Mouse (Mus musculus) olfactory bulb, adult 2 months (tissue): ENCODE results near the gene Stmn3. TPM values are rescaled to one million over a fixed set of nuclear protein-coding genes. Genes with fewer than 3 reads are reported as not detected.

Experiments
- H3K27ac ChIP-seq: fragments of 200-500 bp; 2 replicates; pipeline ENCODE4 v1.5.1; 2012; ENCODE audit warnings: low read depth, low read length; ENCODE audit not compliant: insufficient read depth
- H3K4me1 ChIP-seq: fragments of 200-500 bp; 2 replicates; pipeline ENCODE4 v1.6.1; 2012; ENCODE audit warnings: low read length; ENCODE audit not compliant: control insufficient read depth, insufficient read depth
- H3K4me3 ChIP-seq: fragments of 200-500 bp; 2 replicates; pipeline ENCODE4 v1.5.1; 2012; ENCODE audit warnings: mild to moderate bottlenecking, low read depth, low read length, moderate library complexity; ENCODE audit not compliant: insufficient read depth
- CTCF ChIP-seq: fragments of 200-500 bp; IDR thresholded peaks from 2 replicates; pipeline ENCODE4 v1.5.1; 2012; ENCODE audit warnings: low read depth, mild to moderate bottlenecking, low read length, moderate library complexity; ENCODE audit not compliant: insufficient read depth
- POLR2A ChIP-seq: fragments of 200-500 bp; IDR thresholded peaks from 2 replicates; pipeline ENCODE4 v1.6.1; 2012; ENCODE audit warnings: mild to moderate bottlenecking, low read depth, low read length, moderate library complexity; ENCODE audit not compliant: insufficient read depth
- WGBS: fragments of 180-500 bp; shearing (Covaris S2); methylation state at CpG from one replicate; pipeline ENCODE4 v1.1.7; 2018; 5-methylcytosine and 5-hydroxymethylcytosine counted together
- polyA plus RNA-seq: library from polyadenylated mRNA; stranded (reverse); fragments of >200 nt; gene quantifications from 2 replicates; pipeline ENCODE4 v1.2.4, GENCODE M21; 2012; ENCODE audit warnings: low replicate concordance; ENCODE audit not compliant: missing spikeins, insufficient read depth, insufficient read length

Gene Stmn3
- polyA plus RNA-seq, 1 experiment, result not detected

DNA sequence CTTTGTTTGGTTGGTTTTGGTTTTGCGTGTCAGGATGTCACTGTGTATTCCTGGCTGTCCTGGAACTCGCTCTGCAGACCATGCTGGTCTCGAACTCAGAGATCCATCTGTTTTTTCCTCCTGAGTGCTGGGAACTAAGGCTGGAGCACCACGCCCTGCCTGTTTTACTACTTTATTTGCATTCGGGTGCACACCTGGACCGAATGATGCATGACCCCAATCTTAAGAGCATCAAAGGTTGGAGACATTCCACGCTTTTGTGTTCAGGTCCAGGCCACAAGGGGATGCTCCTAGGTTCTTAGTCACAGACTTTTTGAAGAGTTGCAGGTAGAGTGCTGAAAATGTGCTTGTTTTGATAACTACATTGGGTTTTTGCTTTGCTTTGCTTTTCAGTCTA lies 5.8 kb upstream of the Stmn3 start:
- peaks cover 3% of the 10 kb centered on the region for H3K4me1 ChIP-seq
- H3K4me3 ChIP-seq, result peak overlapping the region; percentile 56
- no peak overlapping the region for H3K27ac ChIP-seq
- TF ChIP-seq POLR2A (no peak), CTCF (no peak)
- 16% methylated on average over 7 of the region's 7 CpGs for WGBS

DNA sequence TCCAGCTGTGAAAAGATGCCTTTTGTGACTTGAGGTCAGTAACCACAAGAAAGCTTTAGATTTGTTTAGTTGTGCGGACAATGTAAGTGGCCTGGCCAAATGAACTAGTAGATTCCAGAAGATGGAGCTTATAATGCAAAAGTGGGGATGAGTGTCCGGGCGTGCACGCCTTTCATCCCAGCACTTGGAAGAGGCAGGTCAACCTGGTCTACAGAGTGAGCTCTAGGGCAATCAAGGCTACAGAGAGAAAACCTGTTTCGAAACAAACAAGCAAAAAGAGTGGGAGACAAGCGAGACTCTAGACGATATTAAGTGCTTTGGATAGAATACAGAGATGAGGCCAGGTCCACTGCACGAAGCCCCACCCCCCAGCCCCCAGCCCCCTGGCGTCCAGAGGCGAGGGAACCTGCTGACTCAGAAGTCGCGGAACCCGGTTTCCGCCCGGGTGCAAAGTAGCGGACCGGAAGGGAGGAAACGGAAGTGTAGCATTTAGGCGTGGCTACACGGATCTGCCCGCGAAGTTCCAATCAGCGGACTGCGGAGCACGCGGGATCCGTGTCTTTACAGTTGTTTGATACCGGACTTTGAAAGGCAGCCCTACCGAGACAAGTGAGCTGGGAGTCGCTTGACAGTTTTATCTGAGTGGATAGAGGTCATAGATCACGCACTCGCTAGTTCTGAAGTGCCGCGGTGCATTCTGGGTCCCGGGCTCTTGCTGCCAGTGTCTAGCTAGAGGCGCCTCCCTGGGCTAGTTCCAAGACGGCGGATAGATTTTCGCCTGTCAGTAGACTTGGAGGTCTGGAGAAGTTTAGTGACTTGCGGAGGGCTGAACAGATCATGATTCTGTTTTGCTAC lies 5.2 kb upstream of the Stmn3 start, which contains the start of gene Rtel1:
TSS of gene Rtel1 (plus strand) at position 492 of the 855 bp plus-strand sequence.
- WGBS, result 4% methylated on average over 40 of the region's 40 CpGs
- Histone ChIP-seq H3K4me1 (peaks cover 3% of the 10 kb centered on the region), H3K4me3 (peak within 1 kb of the TSS; percentile 56), H3K27ac (peak within 1 kb of the TSS; percentile 40; the same call in 1 of the 2 replicates)
- TF ChIP-seq POLR2A (no peak), CTCF (no peak)

DNA sequence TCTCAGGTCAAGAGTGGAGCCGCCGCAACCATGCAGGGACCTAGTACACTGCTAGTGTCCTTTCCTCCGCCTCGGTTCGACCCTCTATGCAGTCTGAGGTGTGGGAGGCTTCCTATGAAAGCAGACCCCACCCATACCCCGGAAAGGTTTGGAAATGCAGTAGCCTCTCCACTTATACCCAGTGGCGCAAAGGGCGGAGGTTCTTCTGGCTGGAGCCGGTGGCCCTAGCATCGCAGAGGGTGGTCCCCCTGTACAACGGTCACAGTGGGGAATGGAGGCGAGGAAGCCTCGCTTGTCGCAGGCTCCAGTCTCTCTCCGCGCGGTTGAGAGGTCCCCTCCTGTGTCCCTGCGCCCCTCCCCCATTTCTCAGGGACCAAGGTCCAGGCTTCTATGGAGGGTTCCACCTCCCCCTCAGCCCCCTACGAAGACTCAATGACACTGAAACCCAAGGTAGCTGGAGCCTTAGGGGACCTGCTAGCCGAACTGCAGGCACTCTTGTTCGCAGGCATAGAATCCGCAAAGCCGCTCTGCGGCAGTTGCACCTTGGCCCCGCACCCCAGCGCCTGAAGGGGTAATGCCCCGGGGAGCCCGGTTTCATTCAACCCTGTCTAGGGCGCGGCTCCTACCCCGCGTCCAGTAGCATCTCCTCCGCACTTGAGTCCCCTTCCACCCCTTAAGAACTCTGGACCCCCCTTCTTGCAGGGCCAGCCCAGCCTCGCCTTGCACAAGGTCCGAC lies 788 bp downstream of the Stmn3 start:
- TF ChIP-seq POLR2A, result no peak
- TF ChIP-seq CTCF, result no peak
- peak overlapping the region; percentile 74 for H3K4me3 ChIP-seq
- peaks cover 5% of the 10 kb centered on the region; the same call in 1 of the 2 replicates for H3K4me1 ChIP-seq
- peak overlapping the region; percentile 95 for H3K27ac ChIP-seq
- 2% methylated on average over 35 of the region's 35 CpGs for WGBS

DNA sequence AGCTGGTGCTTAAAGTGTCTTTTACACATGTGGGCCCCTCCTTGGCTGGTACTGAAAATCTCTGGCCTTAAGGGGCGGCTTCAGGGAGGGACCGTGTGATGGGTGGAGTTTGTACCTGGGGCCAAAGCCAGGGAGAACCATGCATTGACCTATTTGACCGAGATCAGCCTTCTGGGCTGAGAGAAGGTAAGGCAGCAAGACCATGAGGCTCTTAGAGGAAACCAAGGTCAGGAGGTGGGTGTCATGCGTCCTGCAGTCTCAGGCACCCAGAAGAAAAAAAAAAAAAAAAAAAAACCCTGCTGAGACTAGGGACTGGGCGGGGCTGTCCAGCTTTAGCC lies 1.3 kb downstream of the Stmn3 start:
- H3K4me3 ChIP-seq, result peak overlapping the region; percentile 74
- peaks cover 5% of the 10 kb centered on the region; the same call in 1 of the 2 replicates for H3K4me1 ChIP-seq
- TF ChIP-seq POLR2A, result no peak
- WGBS, result 5% methylated on average over 5 of the region's 5 CpGs
- peak overlapping the region; percentile 95 for H3K27ac ChIP-seq

DNA sequence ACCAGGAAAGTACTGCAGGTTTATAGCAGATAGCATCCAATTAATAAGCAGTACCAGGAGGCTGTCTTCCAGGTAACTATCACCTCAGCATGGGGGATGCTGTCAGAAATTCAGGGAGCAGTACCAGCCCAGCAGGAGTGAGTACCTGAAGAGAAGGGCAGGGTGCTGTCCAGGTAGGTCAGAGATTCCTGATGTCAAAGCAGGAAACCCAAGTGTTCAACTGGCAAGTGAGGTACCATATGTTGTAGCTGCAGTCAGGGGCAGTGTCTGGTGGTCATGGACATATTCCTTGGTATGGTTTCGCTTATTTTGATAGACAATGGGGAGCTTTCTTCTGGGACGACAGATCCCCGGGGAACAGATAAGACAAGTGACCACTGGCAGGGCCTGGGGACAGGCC lies 1.9 kb downstream of the Stmn3 start:
- 66% methylated on average over 3 of the region's 3 CpGs for WGBS
- peak overlapping the region; percentile 74 for H3K4me3 ChIP-seq
- TF ChIP-seq POLR2A (no peak), CTCF (no peak)
- 0 out of 2 replicates have a peak overlapping the region, but pooled peaks have one; percentile 95 for H3K27ac ChIP-seq
- H3K4me1 ChIP-seq, result peaks cover 8% of the 10 kb centered on the region

- Histone ChIP-seq H3K27ac (no peak overlapping the region), H3K4me1 (peaks cover 9% of the 10 kb centered on the region), H3K4me3 (no peak overlapping the region)
- TF ChIP-seq CTCF (peak; percentile 56), POLR2A (no peak)
- WGBS, result 14% methylated on average over 30 of the region's 30 CpGs
Observed at GRCm38 (mm10) chr2:181307144-181307804, 7.0 kb downstream of the Stmn3 start.

GRCm38 (mm10) chr2:181304944-181305343 lies 9.4 kb downstream of the Stmn3 start:
- 71% methylated on average over 1 of the region's 1 CpGs for WGBS
- Histone ChIP-seq H3K4me1 (peaks cover 9% of the 10 kb centered on the region), H3K27ac (no peak overlapping the region), H3K4me3 (no peak overlapping the region)
- TF ChIP-seq CTCF, result no peak
- no peak for TF ChIP-seq POLR2A

GRCm38 (mm10) chr2:181302041-181302440 lies 12.3 kb downstream of the Stmn3 start:
- Histone ChIP-seq H3K4me3 (no peak overlapping the region), H3K27ac (no peak overlapping the region), H3K4me1 (peaks cover 2% of the 10 kb centered on the region; the same call in 1 of the 2 replicates)
- WGBS, result 39% methylated on average over 3 of the region's 3 CpGs
- TF ChIP-seq POLR2A (no peak), CTCF (no peak)
